Mouse (Mus musculus) bone marrow macrophage, adult 2 months (primary cell): Measurements from ENCODE around the gene Chit1. TPM values are rescaled to one million over a fixed set of nuclear protein-coding genes. Genes with fewer than 3 reads are reported as not detected.

Experiments used
- H3K27ac ChIP-seq: 2 replicates; pipeline ENCODE4 v1.5.1; 2012; ENCODE audit warnings: low read depth, low read length; ENCODE audit not compliant: insufficient read depth
- H3K4me1 ChIP-seq: 2 replicates; pipeline ENCODE4 v1.6.1; 2012; ENCODE audit warnings: low read length; ENCODE audit not compliant: control insufficient read depth, insufficient read depth
- H3K4me3 ChIP-seq: 2 replicates; pipeline ENCODE4 v1.5.1; 2012; ENCODE audit warnings: mild to moderate bottlenecking, low read length, moderate library complexity; ENCODE audit not compliant: insufficient read depth
- CTCF ChIP-seq: IDR thresholded peaks from 2 replicates; pipeline ENCODE4 v1.5.1; 2012; ENCODE audit warnings: low read depth, mild to moderate bottlenecking, low read length, moderate library complexity
- POLR2A ChIP-seq: IDR thresholded peaks from 2 replicates; pipeline ENCODE4 v1.6.1; 2012; ENCODE audit warnings: mild to moderate bottlenecking, low read depth, low read length, borderline replicate concordance
- polyA plus RNA-seq: library from polyadenylated mRNA; stranded (reverse); fragments of >200 nt; gene quantifications from 2 replicates; pipeline ENCODE4 v1.2.4, GENCODE M21; 2012; ENCODE audit not compliant: missing spikeins, insufficient read depth, insufficient read length

Chit1 gene
- polyA plus RNA-seq, 1 experiment = not detected

GRCm38 (mm10) chr1:134106719-134107118 is 4.3 kb upstream of the Chit1 start:
- Histone ChIP-seq H3K27ac (no peak overlapping the region), H3K4me3 (no peak overlapping the region), H3K4me1 (peaks cover 8% of the 10 kb centered on the region)
- TF ChIP-seq POLR2A = no peak
- peak; percentile 92 for TF ChIP-seq CTCF

DNA sequence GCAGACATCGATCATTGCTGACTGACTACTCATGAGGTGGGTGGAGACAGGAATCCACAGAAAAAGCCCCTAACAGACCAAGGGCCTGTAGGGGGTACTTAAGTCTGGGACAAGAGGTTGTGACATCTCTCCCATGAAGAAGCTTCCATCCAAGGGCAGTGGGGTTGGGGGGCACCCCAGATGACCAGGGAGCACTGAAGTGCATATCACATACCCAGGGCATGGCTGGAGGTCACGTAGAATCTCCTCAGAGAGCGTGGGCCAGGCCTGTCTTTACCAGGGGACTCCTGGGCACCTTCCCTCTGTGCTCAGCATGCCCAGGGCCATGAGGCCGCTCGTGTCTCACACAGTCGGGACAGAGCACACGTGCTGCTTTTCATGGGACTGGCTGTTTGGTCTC is 3.3 kb upstream of the Chit1 start:
- Histone ChIP-seq H3K4me3 (no peak overlapping the region), H3K4me1 (peaks cover 8% of the 10 kb centered on the region), H3K27ac (no peak overlapping the region)
- no peak for TF ChIP-seq POLR2A
- TF ChIP-seq CTCF = no peak

DNA sequence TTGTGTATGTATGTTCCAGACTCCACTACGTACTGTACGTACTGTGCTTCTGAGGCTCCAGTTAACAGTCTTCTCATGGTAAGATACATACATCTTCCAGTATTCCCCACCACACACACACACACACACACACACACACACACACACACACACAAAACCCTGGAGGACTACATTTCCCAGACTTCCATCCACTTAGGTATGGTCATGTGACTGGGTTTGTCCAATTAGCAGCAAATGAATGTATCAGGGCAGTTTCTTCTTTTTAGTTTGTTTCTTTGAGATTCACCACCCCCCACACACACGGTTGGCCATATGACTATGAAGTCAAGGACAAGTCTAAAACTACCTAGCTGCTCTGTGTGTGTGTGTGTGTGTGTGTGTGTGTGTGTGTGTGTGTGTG is 1.0 kb upstream of the Chit1 start:
- no peak for TF ChIP-seq CTCF
- TF ChIP-seq POLR2A = no peak
- H3K27ac ChIP-seq = no peak overlapping the region
- H3K4me3 ChIP-seq = no peak overlapping the region
- peaks cover 8% of the 10 kb centered on the region for H3K4me1 ChIP-seq

- Histone ChIP-seq H3K4me1 (peaks cover 8% of the 10 kb centered on the region), H3K27ac (no peak overlapping the region), H3K4me3 (no peak overlapping the region)
- TF ChIP-seq POLR2A = no peak
- TF ChIP-seq CTCF = no peak
Measured at GRCm38 (mm10) chr1:134110449-134110848, 593 bp upstream of the Chit1 start.

DNA sequence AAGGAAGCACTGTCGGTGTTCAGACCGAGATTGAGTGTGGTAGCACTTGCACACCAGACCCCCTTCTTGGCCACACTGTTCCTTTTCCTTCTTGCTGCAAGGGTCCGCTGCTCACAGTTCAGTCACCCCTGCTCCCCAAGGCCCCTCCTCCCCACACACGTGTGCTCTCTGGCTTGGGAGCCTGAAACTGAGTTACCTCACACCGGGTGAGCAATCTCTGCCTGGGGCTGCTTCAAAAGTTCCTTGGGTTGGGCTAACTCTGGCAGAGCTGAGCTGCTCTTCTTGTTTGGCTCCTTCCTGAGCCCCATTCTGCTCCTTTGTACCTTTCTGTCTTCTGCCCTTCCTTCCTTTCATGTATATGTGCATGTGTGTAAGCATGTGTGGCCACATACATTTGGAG is 2.5 kb downstream of the Chit1 start:
- H3K27ac ChIP-seq = no peak overlapping the region
- H3K4me3 ChIP-seq = no peak overlapping the region
- peaks cover 8% of the 10 kb centered on the region for H3K4me1 ChIP-seq
- TF ChIP-seq POLR2A (no peak), CTCF (no peak)

DNA sequence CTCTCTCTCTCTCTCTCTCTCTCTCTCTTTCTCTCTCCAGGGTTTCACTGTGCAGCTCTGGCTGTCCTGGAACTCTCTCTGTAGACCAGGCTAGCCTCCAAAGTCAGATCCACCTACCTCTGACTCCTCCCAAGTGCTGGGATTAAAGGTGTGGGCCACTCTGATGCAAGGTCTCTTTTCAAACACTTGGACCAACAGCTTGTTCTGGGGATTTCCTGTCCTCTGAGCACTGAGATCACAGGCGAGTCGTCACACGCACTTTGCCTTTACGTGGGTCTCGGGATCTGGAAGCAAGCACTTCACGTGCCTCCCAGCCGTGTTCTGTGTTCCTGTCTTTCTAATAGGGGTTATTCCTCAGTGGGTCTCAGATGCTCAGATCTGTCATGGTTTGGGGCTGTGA is 3.0 kb downstream of the Chit1 start:
- Histone ChIP-seq H3K4me3 (no peak overlapping the region), H3K27ac (no peak overlapping the region), H3K4me1 (peaks cover 8% of the 10 kb centered on the region)
- TF ChIP-seq CTCF (no peak), POLR2A (no peak)

DNA sequence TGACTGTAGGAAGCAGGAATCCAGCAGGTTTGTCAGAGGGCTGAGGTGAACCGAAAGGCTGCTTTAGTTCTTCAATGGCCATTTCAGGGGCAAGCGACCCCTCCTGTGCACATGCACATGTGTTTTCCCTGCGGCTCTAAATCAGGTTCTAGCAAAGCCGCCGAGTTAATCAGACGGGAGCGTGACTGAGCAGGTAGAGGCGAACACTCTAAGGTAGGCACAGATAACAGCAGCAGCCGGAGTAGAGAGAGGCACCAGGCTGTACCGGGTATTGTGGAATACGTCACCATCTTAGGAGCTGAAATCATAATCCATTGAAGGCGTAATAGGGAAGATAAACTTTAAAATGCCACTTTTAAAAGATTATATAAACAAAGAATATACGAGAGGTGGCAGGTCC is 3.7 kb downstream of the Chit1 start:
- Histone ChIP-seq H3K4me1 (peaks cover 8% of the 10 kb centered on the region), H3K4me3 (no peak overlapping the region), H3K27ac (no peak overlapping the region)
- TF ChIP-seq CTCF (no peak), POLR2A (no peak)

GRCm38 (mm10) chr1:134115424-134115823 is 4.4 kb downstream of the Chit1 start:
- Histone ChIP-seq H3K27ac (no peak overlapping the region), H3K4me1 (peaks cover 5% of the 10 kb centered on the region), H3K4me3 (no peak overlapping the region)
- TF ChIP-seq CTCF = no peak
- no peak for TF ChIP-seq POLR2A

- TF ChIP-seq CTCF (no peak), POLR2A (no peak)
Measured at GRCm38 (mm10) chr1:134117110-134117509, 6.1 kb downstream of the Chit1 start.

GRCm38 (mm10) chr1:134120179-134120578 is 9.1 kb downstream of the Chit1 start:
- Histone ChIP-seq H3K4me3 (no peak overlapping the region), H3K27ac (no peak overlapping the region), H3K4me1 (no peaks in the 10 kb centered on the region)
- TF ChIP-seq CTCF (peak; percentile 93), POLR2A (no peak)

More at GRCm38 (mm10) chr1:134117110-134117509, 6.1 kb downstream of the Chit1 start:
- H3K27ac ChIP-seq = no peak overlapping the region
- H3K4me3 ChIP-seq = no peak overlapping the region
- no peaks in the 10 kb centered on the region for H3K4me1 ChIP-seq

DNA sequence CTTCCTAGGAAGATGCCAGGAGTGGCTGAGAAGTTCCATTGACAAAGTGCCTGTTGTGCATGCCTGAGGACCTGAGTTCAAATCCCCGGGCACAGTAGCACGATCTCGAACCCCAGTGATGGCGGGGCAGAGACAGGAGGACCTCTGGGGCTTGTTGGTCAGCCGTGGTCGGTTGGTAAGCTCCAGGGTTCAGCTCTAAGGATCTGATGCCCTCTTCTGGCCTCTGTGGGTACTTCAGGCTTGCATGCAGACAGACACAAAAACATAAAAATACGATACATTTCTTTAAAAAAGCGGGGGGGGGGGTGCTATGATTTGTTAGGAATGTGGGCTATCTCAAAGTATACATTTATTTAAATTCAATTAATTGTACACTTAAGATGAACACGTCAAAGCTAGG is 11.2 kb downstream of the Chit1 start:
- no peak overlapping the region for H3K4me3 ChIP-seq
- H3K4me1 ChIP-seq = no peaks in the 10 kb centered on the region
- TF ChIP-seq CTCF (peak; percentile 48; the same call in 1 of the 2 replicates), POLR2A (no peak)
- no peak overlapping the region for H3K27ac ChIP-seq
